Mouse (Mus musculus): Measurements from ENCODE around the gene Stx8. TPM values are rescaled to one million over a fixed set of nuclear protein-coding genes. Genes with fewer than 3 reads are reported as not detected.

The Stx8 gene
- polyA plus RNA-seq, 1 experiment from 2014 or later: 68.5 TPM

DNA sequence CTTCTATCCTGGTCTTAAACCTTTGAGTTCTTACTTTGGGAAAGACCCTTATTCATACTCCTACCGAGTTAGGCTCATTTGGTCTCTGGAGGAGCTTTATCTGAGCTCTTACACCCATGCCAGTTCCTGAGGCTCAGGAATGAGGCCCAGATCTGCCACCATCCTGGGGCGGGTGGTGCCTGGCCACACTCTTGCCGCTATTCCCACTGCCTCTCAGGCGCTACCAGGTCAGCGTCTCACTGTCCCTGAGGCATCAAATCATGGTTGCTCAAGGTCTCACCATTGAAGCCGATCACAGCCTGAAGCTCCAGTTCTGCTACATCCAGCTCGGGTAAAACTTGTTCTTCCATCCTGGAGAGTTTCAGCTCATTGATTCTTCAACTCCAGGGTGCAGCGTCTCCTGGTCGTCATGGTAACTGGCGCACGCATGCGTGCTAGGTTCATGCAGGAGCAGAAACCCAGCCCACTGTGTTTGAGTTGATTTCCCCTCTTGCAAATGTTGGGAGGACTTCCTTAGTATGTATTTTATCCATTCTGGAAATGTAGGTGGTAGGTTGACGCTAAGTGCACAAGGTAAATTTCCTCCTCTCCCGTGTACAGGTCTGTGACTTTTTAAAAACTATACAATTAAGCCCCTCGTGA lies 630 bp upstream of the Stx8 start, which contains the start of gene Cfap52:
Gene Cfap52 (minus strand): TSS at position 410 of the 642 bp plus-strand sequence.
- Histone ChIP-seq H3K27me3 (ENCODE audit: control insufficient read depth, insufficient read depth, low read length) (no peaks in the 10 kb centered on the region), H3K4me1 (ENCODE audit: control insufficient read depth, insufficient read depth, low read length) (peaks cover 5% of the 10 kb centered on the region; the same call in 1 of the 2 replicates), H3K36me3 (ENCODE audit: control insufficient read depth, insufficient read depth, low read length) (no peaks in the 10 kb centered on the region), H3K4me2 (ENCODE audit: low read depth, low read length) (peak within 1 kb of the TSS; percentile 96), H3K27ac (ENCODE audit: low read depth, low read length) (no peak within 1 kb of the TSS), H3K9me3 (ENCODE audit: control insufficient read depth, low read length) (no peaks in the 10 kb centered on the region), H3K9ac (replicated peaks; ENCODE audit: low read depth, low read length) (peak within 1 kb of the TSS; percentile 85), H3K4me3 (ENCODE audit: low read depth, low read length) (peak within 1 kb of the TSS; percentile 78)
- peak; percentile 82 for ATAC-seq (ENCODE audit: low read depth)
- WGBS: 7% methylated on average over 15 of the region's 15 CpGs

DNA sequence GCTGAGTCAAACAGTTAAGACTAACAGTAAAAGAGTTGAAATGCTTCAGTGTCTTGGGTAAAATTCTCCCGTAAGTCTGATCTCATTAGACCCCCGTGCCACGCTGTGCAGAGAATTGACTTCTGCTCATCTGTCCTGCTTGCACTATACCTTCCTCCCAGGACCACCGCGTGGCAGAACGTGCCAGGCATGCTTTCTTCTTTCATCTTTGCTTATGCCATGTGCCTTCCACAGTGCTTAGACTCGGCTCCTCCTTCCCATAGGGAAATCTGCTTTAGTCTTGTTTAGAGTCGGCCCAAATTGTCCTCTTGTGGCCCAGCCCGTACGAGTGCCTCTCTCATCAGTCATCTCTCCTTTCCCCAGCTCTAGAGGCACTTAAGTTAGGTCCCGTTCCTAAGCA lies 1.8 kb downstream of the Stx8 start:
- H3K4me2 ChIP-seq (ENCODE audit: low read depth, low read length): no peak overlapping the region
- WGBS: 68% methylated on average over 11 of the region's 11 CpGs
- no peak overlapping the region for H3K27ac ChIP-seq (ENCODE audit: low read depth, low read length)
- H3K4me3 ChIP-seq (ENCODE audit: low read depth, low read length): no peak overlapping the region
- H3K27me3 ChIP-seq (ENCODE audit: control insufficient read depth, insufficient read depth, low read length): no peaks in the 10 kb centered on the region
- no peaks in the 10 kb centered on the region for H3K9me3 ChIP-seq (ENCODE audit: control insufficient read depth, low read length)
- ATAC-seq (ENCODE audit: low read depth): no peak
- H3K36me3 ChIP-seq (ENCODE audit: control insufficient read depth, insufficient read depth, low read length): no peaks in the 10 kb centered on the region
- peaks cover 5% of the 10 kb centered on the region; the same call in 1 of the 2 replicates for H3K4me1 ChIP-seq (ENCODE audit: control insufficient read depth, insufficient read depth, low read length)
- no peak overlapping the region for H3K9ac ChIP-seq (replicated peaks; ENCODE audit: low read depth, low read length)

DNA sequence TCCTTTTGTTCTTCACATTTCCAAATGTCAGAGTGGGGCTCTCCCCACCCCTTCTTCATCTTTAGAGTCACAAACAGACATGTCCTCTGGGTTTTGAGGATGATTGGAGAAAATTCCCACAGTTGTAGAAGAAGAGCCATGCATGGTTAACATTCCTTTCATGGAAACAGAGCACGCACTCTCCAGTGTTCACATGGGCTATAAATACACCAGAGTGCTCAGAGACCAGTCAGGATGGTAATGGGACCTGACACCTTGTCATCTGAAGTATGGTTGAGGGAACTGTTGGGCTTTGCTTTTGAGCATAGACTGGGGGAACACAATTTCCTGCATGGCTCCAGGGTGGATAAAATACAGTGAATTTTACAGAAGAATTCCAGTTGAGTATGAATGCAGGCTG lies 6.6 kb downstream of the Stx8 start:
- no peaks in the 10 kb centered on the region for H3K9me3 ChIP-seq (ENCODE audit: control insufficient read depth, low read length)
- H3K27me3 ChIP-seq (ENCODE audit: control insufficient read depth, insufficient read depth, low read length): no peaks in the 10 kb centered on the region
- H3K36me3 ChIP-seq (ENCODE audit: control insufficient read depth, insufficient read depth, low read length): 0 out of 2 replicates have a peak, but pooled peaks cover 3% of the 10 kb centered on the region
- ATAC-seq (ENCODE audit: low read depth): no peak
- no peak overlapping the region for H3K27ac ChIP-seq (ENCODE audit: low read depth, low read length)
- no peaks in the 10 kb centered on the region for H3K4me1 ChIP-seq (ENCODE audit: control insufficient read depth, insufficient read depth, low read length)
- WGBS: 97% methylated on average over 1 of the region's 1 CpGs
- H3K4me2 ChIP-seq (ENCODE audit: low read depth, low read length): no peak overlapping the region
- H3K4me3 ChIP-seq (ENCODE audit: low read depth, low read length): no peak overlapping the region
- H3K9ac ChIP-seq (replicated peaks; ENCODE audit: low read depth, low read length): no peak overlapping the region

DNA sequence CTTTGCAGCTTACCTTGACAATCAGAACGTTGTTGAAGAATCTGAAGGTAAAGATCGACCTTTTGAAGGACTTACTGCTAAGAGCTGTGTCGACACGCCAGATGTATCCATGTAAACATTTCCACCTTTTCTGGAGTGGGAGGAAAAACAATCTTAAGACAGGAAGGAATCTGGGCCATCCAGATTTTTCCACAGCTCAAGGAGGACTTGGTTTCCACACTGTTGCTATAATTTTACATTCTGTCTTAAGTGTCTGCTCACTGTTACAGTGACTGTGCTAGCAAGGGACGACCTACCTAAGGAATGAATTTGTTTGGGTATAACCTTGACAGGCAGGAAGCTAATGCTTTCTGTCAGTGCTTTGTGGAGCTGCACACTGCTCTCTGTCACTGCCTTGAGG lies 7.2 kb downstream of the Stx8 start:
- H3K36me3 ChIP-seq (ENCODE audit: control insufficient read depth, insufficient read depth, low read length): 0 out of 2 replicates have a peak, but pooled peaks cover 3% of the 10 kb centered on the region
- WGBS: 92% methylated on average over 5 of the region's 5 CpGs
- no peaks in the 10 kb centered on the region for H3K4me1 ChIP-seq (ENCODE audit: control insufficient read depth, insufficient read depth, low read length)
- H3K9ac ChIP-seq (replicated peaks; ENCODE audit: low read depth, low read length): no peak overlapping the region
- no peak overlapping the region for H3K4me2 ChIP-seq (ENCODE audit: low read depth, low read length)
- no peak overlapping the region for H3K4me3 ChIP-seq (ENCODE audit: low read depth, low read length)
- H3K27me3 ChIP-seq (ENCODE audit: control insufficient read depth, insufficient read depth, low read length): no peaks in the 10 kb centered on the region
- H3K9me3 ChIP-seq (ENCODE audit: control insufficient read depth, low read length): no peaks in the 10 kb centered on the region
- no peak for ATAC-seq (ENCODE audit: low read depth)
- no peak overlapping the region for H3K27ac ChIP-seq (ENCODE audit: low read depth, low read length)

DNA sequence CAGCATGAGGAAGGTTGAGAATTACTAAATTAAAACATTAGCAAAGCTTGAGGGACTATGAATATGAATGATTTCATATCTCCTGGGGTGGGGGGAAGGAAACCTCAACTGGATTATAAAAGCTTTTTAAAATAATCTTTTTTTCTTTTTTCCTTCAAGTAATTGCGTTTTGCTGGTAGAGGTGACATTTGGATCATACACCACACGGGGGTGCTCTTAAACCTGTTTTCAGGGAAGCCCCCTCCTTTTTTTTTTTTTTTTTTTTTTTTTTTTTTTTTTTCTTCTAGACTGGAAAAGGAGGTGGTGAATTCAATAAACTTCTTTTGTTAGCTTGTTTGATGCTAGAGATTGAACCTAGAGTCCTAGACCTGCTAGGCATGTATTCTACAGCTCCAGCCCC lies 9.3 kb downstream of the Stx8 start:
- ATAC-seq (ENCODE audit: low read depth): no peak
- Histone ChIP-seq H3K9me3 (ENCODE audit: control insufficient read depth, low read length) (no peaks in the 10 kb centered on the region), H3K4me2 (ENCODE audit: low read depth, low read length) (no peak overlapping the region), H3K4me3 (ENCODE audit: low read depth, low read length) (no peak overlapping the region), H3K4me1 (ENCODE audit: control insufficient read depth, insufficient read depth, low read length) (no peaks in the 10 kb centered on the region), H3K27ac (ENCODE audit: low read depth, low read length) (no peak overlapping the region), H3K36me3 (ENCODE audit: control insufficient read depth, insufficient read depth, low read length) (0 out of 2 replicates have a peak, but pooled peaks cover 3% of the 10 kb centered on the region), H3K27me3 (ENCODE audit: control insufficient read depth, insufficient read depth, low read length) (no peaks in the 10 kb centered on the region), H3K9ac (replicated peaks; ENCODE audit: low read depth, low read length) (no peak overlapping the region)
- 24% methylated on average over 2 of the region's 2 CpGs for WGBS

DNA sequence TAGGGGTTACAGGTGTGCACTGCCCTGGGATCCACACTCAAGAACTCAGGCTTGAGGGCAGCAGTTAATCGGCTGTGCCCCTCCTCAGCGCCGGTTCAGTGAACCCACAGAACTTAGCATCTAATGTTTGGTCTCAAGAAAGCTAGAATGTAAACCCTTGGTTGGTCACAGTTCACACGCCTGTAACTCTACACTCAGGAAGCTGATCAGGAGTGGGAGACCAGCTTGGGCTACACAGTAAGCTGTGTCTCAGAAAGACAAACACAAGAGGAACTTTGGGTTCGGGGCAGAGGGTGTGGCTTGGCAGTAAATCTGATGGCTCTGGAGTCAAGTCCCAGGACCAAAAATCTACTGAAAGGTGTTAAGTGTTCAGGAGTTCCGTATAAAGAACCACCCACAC lies 17.6 kb downstream of the Stx8 start:
- Histone ChIP-seq H3K4me3 (ENCODE audit: low read depth, low read length) (no peak overlapping the region), H3K27ac (ENCODE audit: low read depth, low read length) (no peak overlapping the region), H3K4me1 (ENCODE audit: control insufficient read depth, insufficient read depth, low read length) (no peaks in the 10 kb centered on the region), H3K9ac (replicated peaks; ENCODE audit: low read depth, low read length) (no peak overlapping the region), H3K27me3 (ENCODE audit: control insufficient read depth, insufficient read depth, low read length) (no peaks in the 10 kb centered on the region), H3K9me3 (ENCODE audit: control insufficient read depth, low read length) (no peaks in the 10 kb centered on the region), H3K4me2 (ENCODE audit: low read depth, low read length) (no peak overlapping the region), H3K36me3 (ENCODE audit: control insufficient read depth, insufficient read depth, low read length) (0 out of 2 replicates have a peak, but pooled peaks cover 4% of the 10 kb centered on the region)
- WGBS: 93% methylated on average over 6 of the region's 6 CpGs
- no peak for ATAC-seq (ENCODE audit: low read depth)

DNA sequence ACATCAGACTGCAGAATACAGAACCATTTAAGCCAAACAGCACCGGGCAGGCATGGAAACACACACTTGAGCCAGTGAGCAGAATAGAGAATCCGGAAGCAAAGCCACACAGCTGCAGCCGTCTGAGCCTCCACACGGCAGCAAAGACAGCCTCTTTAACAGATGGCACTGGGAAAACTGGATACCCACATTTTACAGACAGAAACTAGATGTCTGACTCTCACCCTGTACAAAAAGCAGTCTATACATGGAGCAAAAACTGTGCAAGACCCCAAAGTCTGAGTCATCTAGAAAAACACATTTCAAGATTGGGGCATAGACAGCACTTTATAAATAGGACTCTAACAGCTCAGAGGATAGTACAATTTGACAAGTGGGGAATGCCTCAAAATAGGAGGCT lies 25.2 kb downstream of the Stx8 start:
- Histone ChIP-seq H3K27me3 (ENCODE audit: control insufficient read depth, insufficient read depth, low read length) (no peaks in the 10 kb centered on the region), H3K4me1 (ENCODE audit: control insufficient read depth, insufficient read depth, low read length) (no peaks in the 10 kb centered on the region), H3K9me3 (ENCODE audit: control insufficient read depth, low read length) (no peaks in the 10 kb centered on the region), H3K4me2 (ENCODE audit: low read depth, low read length) (no peak overlapping the region), H3K9ac (replicated peaks; ENCODE audit: low read depth, low read length) (no peak overlapping the region), H3K4me3 (ENCODE audit: low read depth, low read length) (no peak overlapping the region), H3K36me3 (ENCODE audit: control insufficient read depth, insufficient read depth, low read length) (0 out of 2 replicates have a peak, but pooled peaks cover 4% of the 10 kb centered on the region), H3K27ac (ENCODE audit: low read depth, low read length) (no peak overlapping the region)
- no peak for ATAC-seq (ENCODE audit: low read depth)
- 82% methylated on average over 4 of the region's 4 CpGs for WGBS

DNA sequence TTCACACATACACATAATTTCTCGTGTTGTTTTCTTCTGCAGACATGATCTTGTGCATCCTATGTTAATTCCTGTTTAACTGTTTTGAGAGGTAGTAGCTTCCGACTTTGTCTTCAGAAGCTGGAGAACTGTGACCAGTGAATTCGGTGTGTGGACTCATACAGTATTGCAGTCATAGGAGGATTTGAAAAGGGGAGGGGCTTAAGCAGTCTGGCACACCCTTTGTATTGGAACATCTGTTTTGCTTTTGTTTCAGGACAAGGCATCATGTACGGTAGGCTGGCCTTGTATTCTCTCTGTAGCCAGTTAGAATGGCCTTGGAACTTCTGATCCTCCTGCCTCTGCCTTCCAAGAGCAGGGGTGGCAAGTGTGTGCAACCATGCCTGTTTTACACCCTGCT lies 30.0 kb downstream of the Stx8 start:
- H3K27me3 ChIP-seq (ENCODE audit: control insufficient read depth, insufficient read depth, low read length): no peaks in the 10 kb centered on the region
- no peaks in the 10 kb centered on the region for H3K4me1 ChIP-seq (ENCODE audit: control insufficient read depth, insufficient read depth, low read length)
- H3K36me3 ChIP-seq (ENCODE audit: control insufficient read depth, insufficient read depth, low read length): no peaks in the 10 kb centered on the region
- no peak for ATAC-seq (ENCODE audit: low read depth)
- no peak overlapping the region for H3K27ac ChIP-seq (ENCODE audit: low read depth, low read length)
- H3K9me3 ChIP-seq (ENCODE audit: control insufficient read depth, low read length): no peaks in the 10 kb centered on the region
- no peak overlapping the region for H3K4me2 ChIP-seq (ENCODE audit: low read depth, low read length)
- 76% methylated on average over 4 of the region's 4 CpGs for WGBS
- H3K4me3 ChIP-seq (ENCODE audit: low read depth, low read length): no peak overlapping the region
- H3K9ac ChIP-seq (replicated peaks; ENCODE audit: low read depth, low read length): no peak overlapping the region

DNA sequence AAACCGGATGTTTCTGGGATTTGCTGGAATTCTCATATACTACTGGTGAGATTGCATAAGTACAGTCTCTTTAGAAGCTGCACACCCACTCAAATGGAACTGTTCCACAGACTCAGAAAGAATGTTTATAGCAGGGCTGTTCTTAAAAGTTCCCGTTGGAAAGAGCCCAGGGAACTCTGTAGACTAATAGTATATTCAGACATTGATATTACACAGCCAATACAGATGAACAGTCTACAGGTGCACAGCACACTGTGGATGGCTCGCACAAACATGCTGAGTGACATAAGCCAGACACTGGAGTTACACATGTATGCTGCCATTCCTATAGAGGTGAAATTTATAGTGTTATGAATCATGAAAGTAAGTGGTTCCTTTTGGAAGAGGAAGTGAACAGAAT lies 32.9 kb downstream of the Stx8 start:
- Histone ChIP-seq H3K4me1 (ENCODE audit: control insufficient read depth, insufficient read depth, low read length) (no peaks in the 10 kb centered on the region), H3K4me3 (ENCODE audit: low read depth, low read length) (no peak overlapping the region), H3K27me3 (ENCODE audit: control insufficient read depth, insufficient read depth, low read length) (no peaks in the 10 kb centered on the region), H3K9me3 (ENCODE audit: control insufficient read depth, low read length) (no peaks in the 10 kb centered on the region), H3K4me2 (ENCODE audit: low read depth, low read length) (no peak overlapping the region), H3K27ac (ENCODE audit: low read depth, low read length) (no peak overlapping the region), H3K9ac (replicated peaks; ENCODE audit: low read depth, low read length) (no peak overlapping the region), H3K36me3 (ENCODE audit: control insufficient read depth, insufficient read depth, low read length) (no peaks in the 10 kb centered on the region)
- no peak for ATAC-seq (ENCODE audit: low read depth)
- 90% methylated on average over 3 of the region's 3 CpGs for WGBS
